Mouse (Mus musculus): ENCODE measurements around the gene Dhx16.

- TF ChIP-seq CTCF (IDR thresholded peaks at IDR 0.05; ENCODE audit: low read depth) (no peak), EP300 (optimal IDR thresholded peaks at IDR 0.05) (no peak)
These were observed 37.5 kb downstream of the Dhx16 start for GRCm38 (mm10) chr17:35917143-35917462.
